Mouse (Mus musculus) heart, embryonic 16.5 days (tissue): ENCODE measurements around the gene Tor4a. TPM values are rescaled to one million over a fixed set of nuclear protein-coding genes. Genes with fewer than 3 reads are reported as not detected.

Experiments used
- ATAC-seq: fragments of 200-750 bp; cut with Nextera tagmentation; replicated peaks from 2 replicates; pipeline ENCODE4 v1.8.0; 2017; ENCODE audit warnings: moderate number of reproducible peaks; ENCODE audit not compliant: insufficient read depth, low FRiP score; ENCODE audit errors: extremely low read depth
- H3K27ac ChIP-seq: fragments of 300-500 bp; sonication (generic); 2 replicates; pipeline ENCODE4 v1.5.1; 2014; ENCODE audit warnings: mild to moderate bottlenecking, low read length, control low read depth, moderate library complexity
- H3K27me3 ChIP-seq: fragments of 300-500 bp; sonication (generic); 2 replicates; pipeline ENCODE4 v1.6.1; 2014; ENCODE audit warnings: low read length, mixed read lengths; ENCODE audit not compliant: control insufficient read depth, insufficient read depth
- H3K36me3 ChIP-seq: fragments of 300-500 bp; sonication (generic); 2 replicates; pipeline ENCODE4 v1.6.1; 2014; ENCODE audit not compliant: control insufficient read depth, insufficient read depth
- H3K4me1 ChIP-seq: fragments of 300-500 bp; sonication (generic); 2 replicates; pipeline ENCODE4 v1.6.1; 2014; ENCODE audit warnings: low read length, mixed read lengths; ENCODE audit not compliant: control insufficient read depth, insufficient read depth
- H3K4me2 ChIP-seq: fragments of 300-500 bp; sonication (generic); 2 replicates; pipeline ENCODE4 v1.6.1; 2014; ENCODE audit warnings: low read depth, mild to moderate bottlenecking, control low read depth, low read length
- H3K4me3 ChIP-seq: fragments of 300-500 bp; sonication (generic); 2 replicates; pipeline ENCODE4 v1.5.1; 2014; ENCODE audit warnings: mild to moderate bottlenecking, control low read depth, low read length
- H3K9ac ChIP-seq: fragments of 300-500 bp; sonication (generic); 2 replicates; pipeline ENCODE4 v1.6.1; 2014; ENCODE audit warnings: low read length, control low read depth
- H3K9me3 ChIP-seq: fragments of 300-500 bp; sonication (generic); replicated peaks from 2 replicates; pipeline ENCODE4 v1.6.1; 2016; ENCODE audit warnings: low read length; ENCODE audit not compliant: control insufficient read depth
- WGBS: fragments of 180-500 bp; shearing (Covaris S2); extraction: QIAGEN DNeasy Blood & Tissue Kit; methylation state at CpG from one replicate; pipeline ENCODE4 v1.1.7; 2014; 5-methylcytosine and 5-hydroxymethylcytosine counted together
- polyA plus RNA-seq: library from polyadenylated mRNA; unstranded; fragments of >200 nt; fragmentation: Nextera tagmentation; extraction: Ambion mirVana; gene quantifications from 2 replicates; pipeline ENCODE4 v1.2.1, GENCODE M21; 2015

Tor4a gene
- polyA plus RNA-seq, 1 experiment from 2014 or later, result 10.0 TPM

DNA sequence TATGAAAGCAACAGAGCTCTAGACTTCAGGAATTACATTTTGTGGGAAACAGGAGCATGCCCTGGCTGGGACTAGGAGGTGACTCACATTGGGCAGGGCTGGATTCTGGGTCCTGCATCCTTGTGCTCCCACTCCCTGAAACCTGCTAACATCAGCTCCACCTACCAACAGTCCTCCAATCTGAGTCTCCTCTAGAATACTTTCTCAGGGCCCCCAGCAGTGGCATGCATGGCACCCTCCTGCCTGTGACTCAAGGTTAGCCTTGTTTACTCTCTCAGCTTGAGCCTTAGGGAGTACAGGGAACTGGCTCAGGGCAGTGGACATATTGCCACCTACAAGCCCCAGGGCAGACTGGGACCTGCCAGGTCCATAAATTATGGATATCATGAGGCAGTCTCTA lies 41.4 kb upstream of the Tor4a start:
- Histone ChIP-seq H3K36me3 (no peaks in the 10 kb centered on the region), H3K27me3 (peaks cover 16% of the 10 kb centered on the region; the same call in 1 of the 2 replicates), H3K9ac (no peak overlapping the region), H3K4me3 (no peak overlapping the region), H3K9me3 (no peaks in the 10 kb centered on the region), H3K4me1 (peaks cover 13% of the 10 kb centered on the region), H3K27ac (no peak overlapping the region), H3K4me2 (no peak overlapping the region)
- ATAC-seq, result no peak

GRCm38 (mm10) chr2:25237522-25237921 lies 40.8 kb upstream of the Tor4a start:
- no peak overlapping the region for H3K9ac ChIP-seq
- WGBS, result 55% methylated on average over 4 of the region's 4 CpGs
- H3K9me3 ChIP-seq, result no peaks in the 10 kb centered on the region
- H3K27ac ChIP-seq, result no peak overlapping the region
- H3K36me3 ChIP-seq, result no peaks in the 10 kb centered on the region
- H3K4me2 ChIP-seq, result no peak overlapping the region
- H3K4me3 ChIP-seq, result no peak overlapping the region
- H3K4me1 ChIP-seq, result peaks cover 13% of the 10 kb centered on the region
- H3K27me3 ChIP-seq, result peaks cover 14% of the 10 kb centered on the region; the same call in 1 of the 2 replicates
- no peak for ATAC-seq

- no peak for ATAC-seq
- Histone ChIP-seq H3K36me3 (no peaks in the 10 kb centered on the region), H3K27me3 (peaks cover 10% of the 10 kb centered on the region; the same call in 1 of the 2 replicates), H3K9ac (no peak within 1 kb of the TSS), H3K9me3 (no peaks in the 10 kb centered on the region), H3K4me2 (no peak within 1 kb of the TSS), H3K4me3 (no peak within 1 kb of the TSS), H3K4me1 (peaks cover 8% of the 10 kb centered on the region), H3K27ac (no peak within 1 kb of the TSS)
- 18% methylated on average over 8 of the region's 8 CpGs for WGBS
These were observed 39.9 kb upstream of the Tor4a start, which contains the start of gene Rnf224 for GRCm38 (mm10) chr2:25236614-25237013. TSS of gene Rnf224 (minus strand) at chr2:25236787.

GRCm38 (mm10) chr2:25234551-25235220 lies 38.0 kb upstream of the Tor4a start:
- Histone ChIP-seq H3K9ac (no peak overlapping the region), H3K9me3 (no peaks in the 10 kb centered on the region), H3K27me3 (peaks cover 6% of the 10 kb centered on the region; the same call in 1 of the 2 replicates), H3K4me3 (no peak overlapping the region), H3K27ac (no peak overlapping the region), H3K36me3 (no peaks in the 10 kb centered on the region), H3K4me1 (no peaks in the 10 kb centered on the region), H3K4me2 (no peak overlapping the region)
- ATAC-seq, result no peak
- 57% methylated on average over 5 of the region's 5 CpGs for WGBS

DNA sequence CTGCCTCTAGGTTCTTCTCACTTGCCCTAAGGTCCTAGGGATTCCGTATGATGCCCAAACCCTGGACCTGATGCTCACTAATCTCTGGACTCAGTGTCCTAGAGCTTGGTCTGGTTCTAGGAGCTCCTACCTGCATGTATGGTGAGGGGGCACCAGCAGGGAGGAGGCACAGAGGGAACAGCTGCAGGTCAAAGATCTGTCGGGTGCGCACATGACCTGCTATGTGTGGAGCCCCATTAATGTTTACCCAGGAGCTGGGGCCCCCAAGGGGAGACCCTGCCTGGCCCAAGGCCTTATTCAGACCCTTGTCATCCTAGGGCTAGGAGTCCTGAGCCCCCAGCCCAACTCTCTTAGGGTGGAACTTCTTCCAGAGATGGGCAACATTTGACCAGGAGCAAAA lies 37.4 kb upstream of the Tor4a start, which contains the start of gene Slc34a3:
Gene Slc34a3 (minus strand): TSS at position 315 of the 400 bp plus-strand sequence.
- H3K9ac ChIP-seq, result no peak within 1 kb of the TSS
- H3K36me3 ChIP-seq, result no peaks in the 10 kb centered on the region
- no peak within 1 kb of the TSS for H3K4me2 ChIP-seq
- no peak for ATAC-seq
- no peaks in the 10 kb centered on the region for H3K4me1 ChIP-seq
- H3K4me3 ChIP-seq, result no peak within 1 kb of the TSS
- WGBS, result 82% methylated on average over 3 of the region's 3 CpGs
- H3K27ac ChIP-seq, result no peak within 1 kb of the TSS
- peaks cover 6% of the 10 kb centered on the region; the same call in 1 of the 2 replicates for H3K27me3 ChIP-seq
- H3K9me3 ChIP-seq, result no peaks in the 10 kb centered on the region

GRCm38 (mm10) chr2:25233421-25233820 lies 36.7 kb upstream of the Tor4a start:
- no peak overlapping the region for H3K9ac ChIP-seq
- H3K4me2 ChIP-seq, result no peak overlapping the region
- H3K4me1 ChIP-seq, result no peaks in the 10 kb centered on the region
- peaks cover 6% of the 10 kb centered on the region; the same call in 1 of the 2 replicates for H3K27me3 ChIP-seq
- WGBS, result 75% methylated on average over 4 of the region's 4 CpGs
- ATAC-seq, result no peak
- no peak overlapping the region for H3K4me3 ChIP-seq
- no peak overlapping the region for H3K27ac ChIP-seq
- H3K36me3 ChIP-seq, result no peaks in the 10 kb centered on the region
- no peaks in the 10 kb centered on the region for H3K9me3 ChIP-seq

GRCm38 (mm10) chr2:25231038-25231437 lies 34.4 kb upstream of the Tor4a start:
- Histone ChIP-seq H3K36me3 (no peaks in the 10 kb centered on the region), H3K27ac (no peak overlapping the region), H3K27me3 (peaks cover 6% of the 10 kb centered on the region; the same call in 1 of the 2 replicates), H3K4me3 (no peak overlapping the region), H3K4me1 (no peaks in the 10 kb centered on the region), H3K4me2 (no peak overlapping the region), H3K9ac (no peak overlapping the region), H3K9me3 (no peaks in the 10 kb centered on the region)
- 56% methylated on average over 12 of the region's 12 CpGs for WGBS
- no peak for ATAC-seq

- Histone ChIP-seq H3K36me3 (no peaks in the 10 kb centered on the region), H3K4me2 (no peak overlapping the region), H3K9me3 (no peaks in the 10 kb centered on the region), H3K4me1 (peaks cover 2% of the 10 kb centered on the region; the same call in 1 of the 2 replicates), H3K4me3 (no peak overlapping the region), H3K27me3 (peaks cover 2% of the 10 kb centered on the region; the same call in 1 of the 2 replicates), H3K27ac (no peak overlapping the region), H3K9ac (no peak overlapping the region)
- no peak for ATAC-seq
- 76% methylated on average over 7 of the region's 7 CpGs for WGBS
These were observed 33.9 kb upstream of the Tor4a start for GRCm38 (mm10) chr2:25230581-25230980.

DNA sequence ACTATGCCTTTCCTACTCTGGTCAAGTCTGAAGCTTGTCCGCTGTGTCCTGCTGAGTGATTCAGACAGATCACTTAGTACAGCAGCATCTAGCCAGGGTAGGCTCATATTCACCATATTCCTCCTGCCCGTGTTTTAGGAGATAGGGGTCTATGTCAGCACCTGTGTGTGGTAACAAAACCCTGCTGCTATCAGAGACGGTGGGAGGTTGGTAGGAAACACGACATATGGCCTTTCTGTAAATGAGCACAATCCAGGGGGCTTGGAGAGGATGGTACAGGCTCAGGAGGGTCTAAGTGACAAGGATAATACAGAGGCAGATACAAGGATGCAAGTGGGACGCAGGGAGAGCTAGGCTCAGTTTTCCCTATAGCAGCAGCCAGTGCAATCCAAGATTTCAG lies 32.9 kb upstream of the Tor4a start:
- no peak for ATAC-seq
- WGBS, result 77% methylated on average over 5 of the region's 5 CpGs
- no peak overlapping the region for H3K9ac ChIP-seq

More for the DNA sequence above, 32.9 kb upstream of the Tor4a start:
- no peaks in the 10 kb centered on the region for H3K9me3 ChIP-seq
- H3K4me2 ChIP-seq, result no peak overlapping the region
- no peak overlapping the region for H3K27ac ChIP-seq
- H3K36me3 ChIP-seq, result no peaks in the 10 kb centered on the region
- H3K27me3 ChIP-seq, result peaks cover 2% of the 10 kb centered on the region; the same call in 1 of the 2 replicates
- H3K4me1 ChIP-seq, result peaks cover 5% of the 10 kb centered on the region; the same call in 1 of the 2 replicates
- no peak overlapping the region for H3K4me3 ChIP-seq
